ENCODE assay signal across 8 mouse cellular contexts in genomic region chr11:96861878-96862289, GRCm38 (mm10). TPM values are rescaled to one million over a fixed set of nuclear protein-coding genes. Genes with fewer than 3 reads are reported as not detected.
A peak's percentile ranks its signal among the peaks of the same experiment; 100 is the strongest.
DNase-seq lines count a peak whose midpoint lies in the region; ATAC-seq and TF ChIP-seq lines count a peak whose summit lies in the region.

No protein-coding gene starts in this region.

- H3K27me3 ChIP-seq in G1E (ENCODE audit: insufficient read depth, low read length) = peaks cover 39% of the 10 kb centered on the region
- no peaks in the 10 kb centered on the region for H3K27me3 ChIP-seq in forebrain, postnatal 0 days (ENCODE audit: insufficient read depth, low read length)
- H3K27me3 ChIP-seq in lung, embryonic 16.5 days (ENCODE audit: control insufficient read depth, insufficient read depth, low read depth, low read length) = peaks cover 4% of the 10 kb centered on the region; the same call in 1 of the 2 replicates

- 1% methylated on average over 31 of the region's 31 CpGs for WGBS in forebrain, postnatal 0 days
- WGBS in lung, embryonic 16.5 days = 0% methylated on average over 31 of the region's 31 CpGs

- H3K4me3 ChIP-seq in G1E (ENCODE audit: low read depth, low read length) = peak overlapping the region; percentile 59; the same call in 1 of the 2 replicates
- H3K4me3 ChIP-seq in forebrain, postnatal 0 days (ENCODE audit: low read depth, low read length) = peak overlapping the region; percentile 45
- H3K4me3 ChIP-seq in lung, embryonic 16.5 days (ENCODE audit: low read length) = peak overlapping the region; percentile 56

- TF ChIP-seq CTCF in G1E (IDR thresholded peaks at IDR 0.05; ENCODE audit: low read depth, low read length) = peak; percentile 48
- TF ChIP-seq CTCF in forebrain, postnatal 0 days (IDR thresholded peaks at IDR 0.05; ENCODE audit: low read depth) = peak; percentile 99

- peak; percentile 77 for DNase-seq in G1E (ENCODE audit: low spot score)
- DNase-seq in cerebellum, adult 18-20 months = peak; percentile 94 to 98
- peak; percentile 98 for DNase-seq in forebrain, postnatal 0 days
- peak; percentile 85 for DNase-seq in layer of hippocampus, adult 9-10 months (ENCODE audit: low spot score)
- peak; percentile 96 for DNase-seq in ovary, postnatal 10 days (ENCODE audit: low spot score)
- DNase-seq in thymus, postnatal 10 days (ENCODE audit: low spot score in 2 of 2) = peak; percentile 88 to 98

- no peaks in the 10 kb centered on the region for H3K36me3 ChIP-seq in G1E (replicated peaks)
- H3K36me3 ChIP-seq in forebrain, postnatal 0 days (ENCODE audit: insufficient read depth) = no peaks in the 10 kb centered on the region
- no peaks in the 10 kb centered on the region for H3K36me3 ChIP-seq in lung, embryonic 16.5 days (ENCODE audit: control insufficient read depth, insufficient read depth, low read length)

- H3K4me2 ChIP-seq in forebrain, postnatal 0 days (ENCODE audit: low read depth) = peak overlapping the region; percentile 96
- peak overlapping the region; percentile 91 for H3K4me2 ChIP-seq in lung, embryonic 16.5 days (ENCODE audit: low read depth, low read length)

- H3K9me3 ChIP-seq in G1E (replicated peaks) = no peaks in the 10 kb centered on the region
- H3K9me3 ChIP-seq in forebrain, postnatal 0 days (ENCODE audit: low read length) = no peaks in the 10 kb centered on the region
- H3K9me3 ChIP-seq in lung, embryonic 16.5 days (ENCODE audit: control insufficient read depth, low read length) = no peaks in the 10 kb centered on the region

- peak; percentile 80 for ATAC-seq in G1E (ENCODE audit: extremely low read depth, insufficient number of reproducible peaks, low FRiP score, poor library complexity, severe bottlenecking)
- ATAC-seq in forebrain, postnatal 0 days = peak; percentile 95
- peak; percentile 91 to 95 for ATAC-seq in hematopoietic stem cell, adult 5-6 weeks (replicated peaks in 1 of 2; ENCODE audit: insufficient read depth in 1 of 2, low FRiP score in 2 of 2, low TSS enrichment in 1 of 2, low read depth in 1 of 2, poor library complexity in 2 of 2, severe bottlenecking in 2 of 2)
- peak; percentile 93 for ATAC-seq in lung, embryonic 16.5 days (ENCODE audit: low read depth)

- peaks cover 28% of the 10 kb centered on the region for H3K4me1 ChIP-seq in G1E (ENCODE audit: insufficient read depth, low read depth, low read length)
- H3K4me1 ChIP-seq in forebrain, postnatal 0 days (ENCODE audit: insufficient read depth) = no peaks in the 10 kb centered on the region
- H3K4me1 ChIP-seq in lung, embryonic 16.5 days (replicated peaks; ENCODE audit: control insufficient read depth, insufficient read depth, low read length) = peaks cover 13% of the 10 kb centered on the region

- peak overlapping the region; percentile 53 for H3K9ac ChIP-seq in forebrain, postnatal 0 days
- H3K9ac ChIP-seq in lung, embryonic 16.5 days (ENCODE audit: low read length) = peak overlapping the region; percentile 63

- no peak overlapping the region for H3K27ac ChIP-seq in forebrain, postnatal 0 days (ENCODE audit: low read depth, low read length)
- H3K27ac ChIP-seq in lung, embryonic 16.5 days (ENCODE audit: low read length) = peak overlapping the region; percentile 55; the same call in 1 of the 2 replicates

RNA-seq across cellular contexts. Expression of gene Copz2, which starts 12.2 kb away (rescaled TPM):
- 9.0 and 16.3 TPM in 2 replicates for total RNA-seq in G1E (2014; fragmentation: Nextera tagmentation)
- 1.5 and 3.1 TPM in 2 replicates for total RNA-seq in G1E (2017)
- 0.48 and 0.52 TPM in 2 replicates for polyA plus RNA-seq in G1E (2012)
- total RNA-seq in forebrain, postnatal 0 days (2014; rRNA removed) = 5.8 and 7.1 TPM in 2 replicates
- polyA plus RNA-seq in forebrain, postnatal 0 days (2015; fragmentation: Nextera tagmentation; extraction: Ambion mirVana) = 14.8 and 14.9 TPM in 2 replicates
- total RNA-seq in hematopoietic stem cell, adult 5-6 weeks (2017) = 3.1 and 5.9 TPM in 2 replicates
- polyA plus RNA-seq in lung, embryonic 16.5 days (2015; fragmentation: Nextera tagmentation; extraction: Ambion mirVana) = 131 and 135 TPM in 2 replicates

RNA-seq across cellular contexts. Expression of gene Nfe2l1, which starts 32.1 kb away (rescaled TPM):
- total RNA-seq in G1E (2014; fragmentation: Nextera tagmentation) (56.3 and 70.5 TPM in 2 replicates), G1E (2017) (22.5 and 24.0 TPM in 2 replicates)
- polyA plus RNA-seq in G1E (2012) = 29.1 and 35.9 TPM in 2 replicates
- total RNA-seq in forebrain, postnatal 0 days (2014; rRNA removed) = 46.5 and 57.4 TPM in 2 replicates
- polyA plus RNA-seq in forebrain, postnatal 0 days (2015; fragmentation: Nextera tagmentation; extraction: Ambion mirVana) = 47.3 and 62.4 TPM in 2 replicates
- 50.1 and 51.6 TPM in 2 replicates for total RNA-seq in hematopoietic stem cell, adult 5-6 weeks (2017)
- 68.2 and 68.8 TPM in 2 replicates for polyA plus RNA-seq in lung, embryonic 16.5 days (2015; fragmentation: Nextera tagmentation; extraction: Ambion mirVana)

RNA-seq across cellular contexts. Expression of gene Cdk5rap3, which starts 54.4 kb away (rescaled TPM):
- total RNA-seq in G1E (2014; fragmentation: Nextera tagmentation) = 30.6 and 31.7 TPM in 2 replicates
- total RNA-seq in G1E (2017) = 51.3 and 59.3 TPM in 2 replicates
- 63.6 TPM in 2 replicates for polyA plus RNA-seq in G1E (2012)
- 54.9 and 57.7 TPM in 2 replicates for total RNA-seq in forebrain, postnatal 0 days (2014; rRNA removed)
- 86.4 and 88.8 TPM in 2 replicates for polyA plus RNA-seq in forebrain, postnatal 0 days (2015; fragmentation: Nextera tagmentation; extraction: Ambion mirVana)
- total RNA-seq in hematopoietic stem cell, adult 5-6 weeks (2017) = 48.3 and 59.6 TPM in 2 replicates
- 67.5 and 70.6 TPM in 2 replicates for polyA plus RNA-seq in lung, embryonic 16.5 days (2015; fragmentation: Nextera tagmentation; extraction: Ambion mirVana)
